Comparison of ENCODE assay signal across 23 mouse cellular contexts in genomic region chr17:87287197-87287777, GRCm38 (mm10). TPM values are rescaled to one million over a fixed set of nuclear protein-coding genes. Genes with fewer than 3 reads are reported as not detected.
DNase-seq lines count a peak whose midpoint lies in the region; ATAC-seq lines count a peak whose summit lies in the region.
"Had no signal": no experiment of that assay in that cellular context is flagged by ENCODE, and none has a peak within 500 bp of the region (broad histone marks: within the 10 kb centered on the region; RNA-seq: fewer than 3 reads in every experiment).

No protein-coding gene starts in this region.

- no peaks in the 10 kb centered on the region for H3K36me3 ChIP-seq in kidney, embryonic 14.5 days (ENCODE audit: control insufficient read depth, insufficient read depth, low read length)
- no peaks in the 10 kb centered on the region for H3K36me3 ChIP-seq in kidney, embryonic 15.5 days
- no peaks in the 10 kb centered on the region for H3K36me3 ChIP-seq in hindbrain, embryonic 14.5 days (replicated peaks; ENCODE audit: control insufficient read depth, insufficient read depth)
- H3K36me3 ChIP-seq: heart, embryonic 13.5 days; hindbrain, embryonic 12.5 days; limb, embryonic 13.5 days; midbrain, embryonic 13.5 days; stomach, embryonic 15.5 days had no signal

- H3K9me3 ChIP-seq in kidney, embryonic 14.5 days (ENCODE audit: control insufficient read depth, low read length): no peaks in the 10 kb centered on the region
- H3K9me3 ChIP-seq in kidney, embryonic 15.5 days (replicated peaks): no peaks in the 10 kb centered on the region
- H3K9me3 ChIP-seq in hindbrain, embryonic 14.5 days (ENCODE audit: control insufficient read depth, low read length): no peaks in the 10 kb centered on the region
- H3K9me3 ChIP-seq: heart, embryonic 13.5 days; hindbrain, embryonic 12.5 days; limb, embryonic 13.5 days; liver, embryonic 13.5 days; megakaryocyte, embryonic 14.5 days; midbrain, embryonic 13.5 days; stomach, embryonic 15.5 days had no signal

- intact Hi-C loops in heart, postnatal 25 days (cut with DNase I): no loop called here

- H3K27me3 ChIP-seq in kidney, embryonic 14.5 days (ENCODE audit: control insufficient read depth, insufficient read depth, low read length): peaks cover 8% of the 10 kb centered on the region
- peaks cover 33% of the 10 kb centered on the region for H3K27me3 ChIP-seq in kidney, embryonic 15.5 days
- peaks cover 36% of the 10 kb centered on the region for H3K27me3 ChIP-seq in hindbrain, embryonic 14.5 days (ENCODE audit: control insufficient read depth, insufficient read depth, low read length)
- H3K27me3 ChIP-seq: liver, embryonic 13.5 days; megakaryocyte, embryonic 14.5 days had no signal

- DNase-seq in kidney, adult 9 months: peak; percentile 67
- peak; percentile 64 for DNase-seq in kidney, postnatal 14 days
- DNase-seq in thymus, postnatal 25 days: peak; percentile 45
- no peak for DNase-seq in hindbrain, embryonic 14.5 days (ENCODE audit: low spot score)
- DNase-seq in heart, postnatal 25 days (ENCODE audit: low spot score): no peak
- DNase-seq: adrenal gland, postnatal 25 days; cerebellum, adult 9-11 months; forebrain, postnatal 0 days; gastrocnemius, postnatal 14 days; heart, adult 18-20 months; heart, postnatal 14 days; layer of hippocampus, postnatal 36 days; liver, embryonic 13.5 days; lung, embryonic 14.5 days had no signal

- no peak for ATAC-seq in kidney, embryonic 14.5 days (ENCODE audit: low FRiP score, low TSS enrichment)
- ATAC-seq in kidney, embryonic 15.5 days (replicated peaks; ENCODE audit: low FRiP score): no peak
- ATAC-seq in hindbrain, embryonic 14.5 days (ENCODE audit: low FRiP score): no peak
- ATAC-seq: forebrain, postnatal 0 days; midbrain, embryonic 13.5 days had no signal

- H3K4me2 ChIP-seq in kidney, embryonic 14.5 days (replicated peaks; ENCODE audit: low read depth, low read length): no peak overlapping the region
- no peak overlapping the region for H3K4me2 ChIP-seq in kidney, embryonic 15.5 days
- no peak overlapping the region for H3K4me2 ChIP-seq in hindbrain, embryonic 14.5 days (replicated peaks)
- H3K4me2 ChIP-seq: heart, embryonic 13.5 days; hindbrain, embryonic 12.5 days; liver, embryonic 13.5 days; lung, embryonic 14.5 days; midbrain, embryonic 13.5 days; stomach, embryonic 15.5 days had no signal

- no peak overlapping the region for H3K4me3 ChIP-seq in kidney, embryonic 14.5 days (ENCODE audit: low read length)
- no peak overlapping the region for H3K4me3 ChIP-seq in kidney, embryonic 15.5 days (replicated peaks)
- H3K4me3 ChIP-seq in hindbrain, embryonic 14.5 days (replicated peaks; ENCODE audit: low read length): no peak overlapping the region
- H3K4me3 ChIP-seq: heart, embryonic 13.5 days; hindbrain, embryonic 12.5 days; layer of hippocampus, adult 2 months; limb, embryonic 13.5 days; liver, embryonic 13.5 days; megakaryocyte, embryonic 14.5 days; midbrain, embryonic 13.5 days; stomach, embryonic 15.5 days had no signal

- WGBS in kidney, embryonic 14.5 days: 72% methylated on average over 8 of the region's 8 CpGs
- 71% methylated on average over 8 of the region's 8 CpGs for WGBS in kidney, embryonic 15.5 days
- WGBS in hindbrain, embryonic 14.5 days: 57% methylated on average over 8 of the region's 8 CpGs

- H3K4me1 ChIP-seq in kidney, embryonic 14.5 days (ENCODE audit: control insufficient read depth, insufficient read depth, low read length): no peaks in the 10 kb centered on the region
- peaks cover 39% of the 10 kb centered on the region for H3K4me1 ChIP-seq in kidney, embryonic 15.5 days
- peaks cover 9% of the 10 kb centered on the region; the same call in 1 of the 2 replicates for H3K4me1 ChIP-seq in hindbrain, embryonic 14.5 days (replicated peaks; ENCODE audit: control insufficient read depth, insufficient read depth, low read length)

- no peak overlapping the region for H3K9ac ChIP-seq in kidney, embryonic 14.5 days (ENCODE audit: low read depth, low read length)
- no peak overlapping the region for H3K9ac ChIP-seq in kidney, embryonic 15.5 days
- H3K9ac ChIP-seq in hindbrain, embryonic 14.5 days: no peak overlapping the region
- H3K9ac ChIP-seq: forebrain, postnatal 0 days; heart, embryonic 13.5 days; hindbrain, embryonic 12.5 days; limb, embryonic 13.5 days; lung, embryonic 14.5 days; midbrain, embryonic 13.5 days; stomach, embryonic 15.5 days had no signal

- no peak overlapping the region for H3K27ac ChIP-seq in kidney, embryonic 14.5 days (ENCODE audit: low read depth, low read length)
- peak overlapping the region; percentile 51 for H3K27ac ChIP-seq in kidney, embryonic 15.5 days
- no peak overlapping the region for H3K27ac ChIP-seq in hindbrain, embryonic 14.5 days
- H3K27ac ChIP-seq: heart, embryonic 13.5 days; hindbrain, embryonic 12.5 days; layer of hippocampus, adult 2 months; limb, embryonic 13.5 days; liver, embryonic 13.5 days; midbrain, embryonic 13.5 days had no signal

RNA-seq across cellular contexts. Expression of gene Ttc7, which starts 4.6 kb away (rescaled TPM):
- polyA plus RNA-seq in kidney, embryonic 14.5 days (2014; fragmentation: Nextera tagmentation; extraction: Ambion mirVana): 4.0 and 5.7 TPM in 2 replicates
- polyA plus RNA-seq in kidney, embryonic 15.5 days (2015; fragmentation: Nextera tagmentation; extraction: Ambion mirVana): 7.7 and 8.1 TPM in 2 replicates
- polyA plus RNA-seq in hindbrain, embryonic 14.5 days (2014; fragmentation: Nextera tagmentation; extraction: Ambion mirVana): 5.0 and 6.3 TPM in 2 replicates
- total RNA-seq in heart, postnatal 25 days (2021): 10 to 100 TPM; 10.4 to 13.0 TPM

RNA-seq across cellular contexts. Expression of gene Mcfd2, which starts 21.6 kb away (rescaled TPM):
- polyA plus RNA-seq in kidney, embryonic 14.5 days (2014; fragmentation: Nextera tagmentation; extraction: Ambion mirVana): 82.6 and 104 TPM in 2 replicates
- polyA plus RNA-seq in kidney, embryonic 15.5 days (2015; fragmentation: Nextera tagmentation; extraction: Ambion mirVana): 110 and 112 TPM in 2 replicates
- 47.0 and 49.0 TPM in 2 replicates for polyA plus RNA-seq in hindbrain, embryonic 14.5 days (2014; fragmentation: Nextera tagmentation; extraction: Ambion mirVana)
- total RNA-seq in heart, postnatal 25 days (2021): 10 to 100 TPM; 41.8 to 46.4 TPM

Comparison
In these comparisons a context has a peak if more than half of its experiments do, and no peak if none do; other contexts are left out.
1. DNase-seq: peak in kidney, adult 9 months (single experiment), kidney, postnatal 14 days (single experiment) and thymus, postnatal 25 days (single experiment); none in hindbrain, embryonic 14.5 days (single experiment) and heart, postnatal 25 days (single experiment).